Mouse (Mus musculus) testis, adult 2 months (tissue): ENCODE results near the gene Alppl2. TPM values are rescaled to one million over a fixed set of nuclear protein-coding genes. Genes with fewer than 3 reads are reported as not detected.
A peak's percentile ranks its signal among the peaks of the same experiment; 100 is the strongest.

ENCODE experiments used
- H3K27ac ChIP-seq: fragments of 200-500 bp; 2 replicates; pipeline ENCODE4 v1.5.1; 2012; ENCODE audit warnings: low read depth, low read length; ENCODE audit not compliant: control insufficient read depth, insufficient read depth
- H3K27me3 ChIP-seq: fragments of 200-500 bp; 2 replicates; pipeline ENCODE4 v1.6.1; 2012; ENCODE audit warnings: mild to moderate bottlenecking, low read length, moderate library complexity; ENCODE audit not compliant: control insufficient read depth, insufficient read depth
- H3K36me3 ChIP-seq: fragments of 200-500 bp; 2 replicates; pipeline ENCODE4 v1.6.1; 2012; ENCODE audit warnings: mild to moderate bottlenecking, low read length; ENCODE audit not compliant: control insufficient read depth, insufficient read depth
- H3K4me1 ChIP-seq: fragments of 200-500 bp; 2 replicates; pipeline ENCODE4 v1.6.1; 2012; ENCODE audit warnings: low read length; ENCODE audit not compliant: control insufficient read depth, insufficient read depth
- H3K4me3 ChIP-seq: fragments of 200-500 bp; 2 replicates; pipeline ENCODE4 v1.5.1; 2012; ENCODE audit warnings: low read depth, mild to moderate bottlenecking, low read length, moderate library complexity, mixed read lengths; ENCODE audit not compliant: control insufficient read depth
- CTCF ChIP-seq: fragments of 200-500 bp; IDR thresholded peaks from 2 replicates; pipeline ENCODE4 v1.5.1; 2012; ENCODE audit warnings: low read depth, mild to moderate bottlenecking, inconsistent platforms, low read length, moderate library complexity; ENCODE audit not compliant: control insufficient read depth, insufficient read depth, insufficient replicate concordance
- POLR2A ChIP-seq: fragments of 200-500 bp; IDR thresholded peaks from 2 replicates; pipeline ENCODE4 v1.6.1; 2012; ENCODE audit warnings: low read depth, mild to moderate bottlenecking, inconsistent platforms, low read length, moderate library complexity; ENCODE audit not compliant: control insufficient read depth
- polyA plus RNA-seq: library from polyadenylated mRNA; depleted of rRNA; stranded (reverse); fragments of >200 nt; gene quantifications from 2 replicates; pipeline ENCODE4 v1.2.3, GENCODE M21; 2012; rRNA removed

Alppl2 gene
- polyA plus RNA-seq, 1 experiment = 2.2 TPM

GRCm38 (mm10) chr1:87050700-87051099, 39.0 kb downstream of the Alppl2 start:
- TF ChIP-seq CTCF (no peak), POLR2A (no peak)
- H3K36me3 ChIP-seq = no peaks in the 10 kb centered on the region
- H3K27me3 ChIP-seq = no peaks in the 10 kb centered on the region
- no peak overlapping the region for H3K27ac ChIP-seq
- H3K4me1 ChIP-seq = no peaks in the 10 kb centered on the region
- no peak overlapping the region for H3K4me3 ChIP-seq

- Histone ChIP-seq H3K36me3 (no peaks in the 10 kb centered on the region), H3K4me3 (no peak overlapping the region), H3K4me1 (no peaks in the 10 kb centered on the region), H3K27me3 (no peaks in the 10 kb centered on the region), H3K27ac (no peak overlapping the region)
- TF ChIP-seq CTCF = no peak
- TF ChIP-seq POLR2A = no peak
Measured at GRCm38 (mm10) chr1:87050072-87050471, 39.7 kb downstream of the Alppl2 start.

- Histone ChIP-seq H3K4me3 (no peak overlapping the region), H3K4me1 (no peaks in the 10 kb centered on the region), H3K27ac (no peak overlapping the region), H3K27me3 (no peaks in the 10 kb centered on the region), H3K36me3 (no peaks in the 10 kb centered on the region)
- TF ChIP-seq CTCF (peak; percentile 61; the same call in 1 of the 2 replicates), POLR2A (no peak)
Measured at GRCm38 (mm10) chr1:87041814-87042438, 47.8 kb downstream of the Alppl2 start.

- Histone ChIP-seq H3K27me3 (no peaks in the 10 kb centered on the region), H3K36me3 (no peaks in the 10 kb centered on the region), H3K4me3 (no peak overlapping the region), H3K4me1 (no peaks in the 10 kb centered on the region; the same call in 1 of the 2 replicates), H3K27ac (no peak overlapping the region)
- TF ChIP-seq CTCF (peak; percentile 45; the same call in 1 of the 2 replicates), POLR2A (no peak)
Measured at GRCm38 (mm10) chr1:87041119-87041518, 48.6 kb downstream of the Alppl2 start.

GRCm38 (mm10) chr1:87038477-87039070, 51.2 kb downstream of the Alppl2 start:
- Histone ChIP-seq H3K4me3 (no peak overlapping the region), H3K27me3 (no peaks in the 10 kb centered on the region), H3K36me3 (no peaks in the 10 kb centered on the region), H3K4me1 (peaks cover 3% of the 10 kb centered on the region; the same call in 1 of the 2 replicates), H3K27ac (no peak overlapping the region)
- TF ChIP-seq CTCF (no peak), POLR2A (no peak)

Other genes with a start within 250 kb of the Alppl2 start
- 0.17 and 0.19 TPM in 2 replicates for gene Alpi, start 11.7 kb upstream of the Alppl2 start, polyA plus RNA-seq
- 1.5 and 1.7 TPM in 2 replicates for gene Akp3, start 35.0 kb upstream of the Alppl2 start, polyA plus RNA-seq
- gene Ecel1, start 66.6 kb upstream of the Alppl2 start, polyA plus RNA-seq = 5.8 and 6.8 TPM in 2 replicates
- 19.1 and 25.3 TPM in 2 replicates for gene Prss56, start 93.4 kb upstream of the Alppl2 start, polyA plus RNA-seq
- gene Chrnd, start 100.7 kb upstream of the Alppl2 start, polyA plus RNA-seq = 0.02 and 0.08 TPM in 2 replicates
- gene Chrng, start 114.7 kb upstream of the Alppl2 start, polyA plus RNA-seq = not detected in 2 replicates
- 127 and 132 TPM in 2 replicates for gene Eif4e2, start 124.0 kb upstream of the Alppl2 start, polyA plus RNA-seq
- 418 and 483 TPM in 2 replicates for gene Efhd1, start 174.4 kb upstream of the Alppl2 start, polyA plus RNA-seq
- gene Gigyf2, start 237.1 kb upstream of the Alppl2 start, polyA plus RNA-seq = 63.6 and 74.0 TPM in 2 replicates